Mouse (Mus musculus): ENCODE results near the gene Ube2e2.
"Not testable (repeated sequence)": the region's sequence is repeated elsewhere in the genome, so short reads cannot be mapped to it uniquely, and the experiment has no call there.

Ube2e2 gene

DNA sequence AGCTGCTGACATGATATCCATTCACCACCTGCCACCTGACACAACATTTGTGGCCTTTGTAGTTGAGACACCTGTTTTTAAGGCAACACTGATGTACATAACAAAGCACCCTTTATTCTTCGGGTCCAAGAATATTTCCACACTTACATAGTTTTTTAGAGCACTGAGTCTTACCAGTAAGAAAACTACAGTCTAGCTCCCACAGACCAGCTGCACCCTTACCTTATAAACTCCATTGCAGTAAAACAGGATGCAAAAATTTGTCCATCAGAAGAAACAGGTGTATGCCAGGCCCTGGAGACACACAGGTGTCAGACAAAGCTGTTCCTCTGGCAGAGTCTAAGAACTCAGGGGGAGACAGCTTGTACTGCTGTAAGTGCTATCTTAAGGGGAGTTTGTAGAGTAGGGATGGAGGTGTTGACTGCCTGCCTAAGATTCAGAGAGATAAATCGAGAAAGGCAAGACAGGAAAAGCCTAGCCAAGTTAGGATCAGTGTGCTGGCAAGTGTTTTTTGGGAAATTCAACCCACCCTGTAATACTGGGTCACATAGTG, 244.9 kb downstream of the Ube2e2 start:
- ChIA-PET POLR2A (no interaction called here), CTCF (interaction anchor here in 1 of 4 experiments (0.6 kb wide), 1 partner anchor 432 kb away, joined by 4 read pairs; no protein-coding TSS in a partner anchor)

DNA sequence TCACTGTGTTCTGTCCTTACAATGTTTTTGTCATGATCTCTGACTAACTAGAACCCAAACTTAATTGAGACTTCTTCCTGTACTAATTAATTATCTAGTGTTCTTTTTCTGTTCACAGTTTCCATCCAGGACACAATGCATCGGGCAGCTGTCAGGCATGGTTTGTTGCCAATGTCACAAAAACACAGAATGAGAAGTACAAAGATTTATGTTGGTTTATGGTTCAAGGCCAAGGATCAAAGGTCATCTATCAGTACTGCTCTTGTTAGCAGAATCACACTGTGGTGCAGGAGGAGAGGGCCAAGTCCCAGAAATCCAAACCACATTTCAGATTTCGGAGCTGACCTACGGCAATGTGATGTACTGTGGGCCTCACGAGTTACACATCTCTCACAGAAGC, 252.4 kb downstream of the Ube2e2 start:
- POLR2A ChIA-PET, result no interaction called here
- CTCF ChIA-PET, result no interaction called here

DNA sequence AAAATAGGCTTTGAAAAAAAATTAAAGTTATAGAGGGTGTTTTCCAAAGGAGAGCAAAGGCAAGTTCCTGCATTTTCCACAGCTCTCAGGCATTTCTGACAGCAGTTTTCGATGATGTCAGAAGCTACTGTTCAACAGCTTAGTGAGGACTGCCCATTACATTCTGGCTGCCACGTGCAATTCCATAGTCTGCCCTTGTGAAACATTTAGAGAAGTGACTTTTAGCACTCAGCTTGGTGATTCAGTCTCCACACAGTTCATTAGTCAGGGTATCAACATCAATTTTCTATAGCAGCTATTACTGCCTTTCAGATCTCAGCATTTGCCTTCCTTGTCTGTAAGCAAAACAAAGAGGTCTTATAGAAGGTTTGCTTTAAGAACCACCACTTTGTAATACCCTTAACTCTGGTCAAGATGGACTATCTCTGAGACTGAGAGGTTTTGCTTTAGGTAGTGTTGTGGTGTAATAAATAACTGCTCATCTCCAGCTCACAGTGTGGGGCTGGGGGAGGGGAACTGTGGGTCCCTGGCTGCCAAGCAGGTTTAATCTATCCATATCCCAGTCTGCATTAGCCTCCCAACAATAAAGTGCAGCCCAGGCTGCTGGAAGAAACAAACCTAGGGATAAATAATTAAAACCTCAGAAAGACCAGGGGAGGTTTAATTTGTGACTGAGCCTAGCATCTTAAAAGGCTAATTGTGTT, 255.2 kb downstream of the Ube2e2 start:
- ChIA-PET CTCF (no interaction called here), POLR2A (no interaction called here)

DNA sequence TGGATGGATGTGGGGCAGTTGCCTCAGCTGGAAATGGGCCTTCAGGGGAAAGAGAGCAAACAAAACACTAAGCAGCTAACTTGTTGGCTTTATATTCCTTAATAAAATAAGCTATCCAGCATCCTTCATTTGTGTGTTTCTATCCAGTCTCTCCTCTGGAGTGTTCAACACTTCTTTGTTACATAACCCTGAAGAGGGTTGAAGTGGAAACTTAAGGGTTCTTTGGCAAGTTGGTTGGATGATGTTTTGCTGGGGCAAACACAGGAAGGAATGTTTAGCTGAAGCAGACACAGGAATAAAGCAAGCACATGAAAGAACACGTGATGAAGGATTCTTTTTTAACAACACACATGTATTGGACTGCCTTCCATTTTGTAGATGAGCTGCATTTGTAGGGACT, 256.3 kb downstream of the Ube2e2 start:
- CTCF ChIA-PET, result no interaction called here
- POLR2A ChIA-PET, result interaction anchor here in 1 of 4 experiments (0.6 kb wide), 1 partner anchor 95 kb away, joined by 3 read pairs; no protein-coding TSS in a partner anchor

DNA sequence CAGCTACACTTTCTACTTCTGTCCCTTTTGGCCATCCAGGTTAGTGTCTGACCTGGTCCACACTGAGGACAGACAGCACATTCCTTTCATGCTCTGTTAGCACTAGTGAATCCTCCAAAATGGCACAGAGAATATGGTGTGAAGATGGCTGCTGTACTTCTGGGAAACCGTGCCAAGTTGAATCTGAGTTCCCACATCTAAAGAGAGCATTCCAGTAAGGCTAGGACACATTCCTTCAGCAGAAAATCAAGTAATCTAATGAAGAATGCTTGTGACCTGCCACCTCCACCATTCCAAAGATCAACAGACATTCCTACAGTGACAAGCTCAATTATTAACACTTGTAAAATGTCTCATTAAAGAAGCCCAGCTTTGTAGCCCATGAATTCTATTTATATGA, 265.9 kb downstream of the Ube2e2 start:
- ChIA-PET CTCF (interaction anchor here in 1 of 4 experiments (0.5 kb wide), 1 partner anchor 31 kb away, joined by 3 read pairs; no protein-coding TSS in a partner anchor), POLR2A (no interaction called here)

DNA sequence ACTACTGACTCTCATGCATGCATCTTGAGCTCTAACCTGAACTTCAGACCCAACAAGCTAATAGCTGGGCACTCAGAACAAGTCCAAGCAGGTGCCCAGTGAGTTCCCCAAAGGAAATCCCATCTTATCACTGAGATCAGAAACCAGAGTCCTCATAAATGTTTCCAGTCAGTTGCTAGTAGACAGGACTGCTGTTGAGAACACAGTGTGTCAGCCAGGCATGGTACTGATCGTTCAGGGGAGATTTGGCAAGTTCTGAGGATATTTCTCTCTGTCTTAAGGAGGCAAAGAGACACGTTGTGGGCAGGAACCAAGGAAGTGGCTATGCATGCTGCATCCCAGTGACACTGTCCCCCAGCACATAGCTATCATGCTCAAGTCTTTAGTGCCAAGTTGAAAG, 275.5 kb downstream of the Ube2e2 start:
- CTCF ChIA-PET, result no interaction called here
- POLR2A ChIA-PET, result no interaction called here

- ChIA-PET POLR2A (no interaction called here), CTCF (no interaction called here)
Measured at GRCm38 (mm10) chr14:18601927-18602326, 292.1 kb downstream of the Ube2e2 start.

GRCm38 (mm10) chr14:18586239-18587034, 307.6 kb downstream of the Ube2e2 start:
- CTCF ChIA-PET, result no interaction called here
- POLR2A ChIA-PET, result no interaction called here

- POLR2A ChIA-PET, result interaction anchor here in 1 of 4 experiments (0.7 kb wide), 1 partner anchor 156 kb away, joined by 4 read pairs; no protein-coding TSS in a partner anchor
- CTCF ChIA-PET, result no interaction called here
Measured at GRCm38 (mm10) chr14:18581735-18582134, 312.3 kb downstream of the Ube2e2 start.

GRCm38 (mm10) chr14:18574756-18575155, 319.3 kb downstream of the Ube2e2 start:
- ChIA-PET POLR2A (interaction anchor here in 2 of 4 experiments (0.7 to 0.9 kb wide), 3 partner anchors 9 to 289 kb away, joined by 3 read pairs; no protein-coding TSS in a partner anchor), CTCF (no interaction called here)

DNA sequence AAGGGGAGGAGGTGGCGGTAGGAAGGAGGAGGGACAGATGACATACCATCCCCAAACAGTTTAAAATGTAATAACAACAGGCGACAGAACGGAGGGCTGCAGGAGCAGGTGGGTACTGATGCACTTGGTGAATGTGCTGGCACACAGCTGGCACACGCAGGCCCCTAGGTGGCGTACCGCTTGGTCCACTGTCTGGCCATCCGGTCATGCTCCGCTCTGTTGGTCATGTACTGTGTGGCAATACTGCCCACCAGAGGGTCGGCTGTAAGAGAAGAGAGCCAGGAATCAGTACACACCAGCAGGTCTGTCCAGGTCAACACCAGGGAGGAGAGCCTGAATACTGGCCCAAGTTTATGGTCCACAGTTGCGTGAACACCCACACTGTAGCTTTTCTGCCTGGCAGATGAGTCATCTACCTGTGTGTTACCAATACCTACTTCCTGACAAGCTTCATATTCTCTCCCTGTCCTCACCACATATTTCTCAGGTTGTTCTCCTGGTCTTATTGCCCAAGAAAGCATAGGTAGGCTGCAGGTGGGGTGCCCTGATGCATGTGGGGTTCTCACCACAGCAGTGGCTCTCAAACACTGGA, 319.8 kb downstream of the Ube2e2 start:
- ChIA-PET POLR2A (interaction anchor here in 1 of 4 experiments (0.7 kb wide), 1 partner anchor 289 kb away, joined by 3 read pairs; no protein-coding TSS in a partner anchor), CTCF (interaction anchor here in 1 of 4 experiments (0.6 kb wide), 1 partner anchor 381 kb away, joined by 3 read pairs; no protein-coding TSS in a partner anchor)

GRCm38 (mm10) chr14:18573286-18573956, 320.6 kb downstream of the Ube2e2 start:
- CTCF ChIA-PET, result interaction anchor here in 1 of 4 experiments (0.6 kb wide), 1 partner anchor 382 kb away, joined by 3 read pairs; no protein-coding TSS in a partner anchor
- POLR2A ChIA-PET, result no interaction called here

DNA sequence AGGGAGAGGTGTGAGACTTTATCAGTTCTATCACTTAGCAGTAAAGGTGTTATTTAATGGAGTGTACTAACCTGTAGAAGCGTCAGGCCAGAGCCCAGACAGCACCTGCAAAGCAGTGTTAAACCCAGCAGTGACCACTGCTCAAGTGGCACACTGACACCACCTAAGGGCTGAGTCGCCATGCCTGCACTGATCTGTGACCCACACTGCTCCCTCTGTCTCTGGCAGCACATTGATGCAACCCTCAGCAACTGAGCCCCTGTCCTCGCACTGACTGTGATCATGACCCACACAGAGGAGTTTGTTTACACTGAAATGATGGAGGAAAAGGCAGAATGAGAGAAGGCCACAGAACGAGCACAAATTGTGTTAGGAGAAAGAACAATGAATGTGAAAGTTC, 321.2 kb downstream of the Ube2e2 start:
- CTCF ChIA-PET, result no interaction called here
- POLR2A ChIA-PET, result no interaction called here

GRCm38 (mm10) chr14:18569615-18570014, 324.5 kb downstream of the Ube2e2 start:
- CTCF ChIA-PET, result no interaction called here
- POLR2A ChIA-PET, result interaction anchor here in 1 of 4 experiments (1.6 kb wide), 1 partner anchor 22 kb away, joined by 3 read pairs; no protein-coding TSS in a partner anchor

- POLR2A ChIA-PET, CTCF ChIA-PET: not testable (repeated sequence)
Measured at GRCm38 (mm10) chr14:18564999-18565398, 329.1 kb downstream of the Ube2e2 start.

DNA sequence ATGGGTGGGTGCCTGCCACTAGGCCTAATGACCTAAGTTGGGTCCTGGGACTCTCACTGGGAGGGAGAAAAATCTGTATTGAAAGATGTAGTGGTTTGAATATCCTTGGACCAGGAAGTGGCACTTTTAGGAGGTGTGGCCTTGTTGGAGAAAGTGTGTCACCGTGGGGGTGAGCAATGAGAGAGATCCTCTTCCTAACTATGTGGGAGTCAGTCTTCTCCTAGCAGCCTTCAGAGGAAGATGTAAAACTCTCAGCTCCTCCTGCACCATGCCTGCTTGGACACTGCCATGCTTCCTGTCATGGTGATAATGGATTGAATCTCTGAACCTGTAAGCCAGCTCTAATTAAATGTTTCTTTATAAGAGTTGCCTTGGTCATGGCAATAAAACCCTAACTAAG, 338.8 kb downstream of the Ube2e2 start:
- CTCF ChIA-PET, result interaction anchor here in 1 of 4 experiments (0.7 kb wide), 1 partner anchor 177 kb away, joined by 3 read pairs; no protein-coding TSS in a partner anchor
- POLR2A ChIA-PET, result no interaction called here

- CTCF ChIA-PET, result no interaction called here
- POLR2A ChIA-PET, result no interaction called here
Measured at GRCm38 (mm10) chr14:18554627-18554988, 339.5 kb downstream of the Ube2e2 start.

DNA sequence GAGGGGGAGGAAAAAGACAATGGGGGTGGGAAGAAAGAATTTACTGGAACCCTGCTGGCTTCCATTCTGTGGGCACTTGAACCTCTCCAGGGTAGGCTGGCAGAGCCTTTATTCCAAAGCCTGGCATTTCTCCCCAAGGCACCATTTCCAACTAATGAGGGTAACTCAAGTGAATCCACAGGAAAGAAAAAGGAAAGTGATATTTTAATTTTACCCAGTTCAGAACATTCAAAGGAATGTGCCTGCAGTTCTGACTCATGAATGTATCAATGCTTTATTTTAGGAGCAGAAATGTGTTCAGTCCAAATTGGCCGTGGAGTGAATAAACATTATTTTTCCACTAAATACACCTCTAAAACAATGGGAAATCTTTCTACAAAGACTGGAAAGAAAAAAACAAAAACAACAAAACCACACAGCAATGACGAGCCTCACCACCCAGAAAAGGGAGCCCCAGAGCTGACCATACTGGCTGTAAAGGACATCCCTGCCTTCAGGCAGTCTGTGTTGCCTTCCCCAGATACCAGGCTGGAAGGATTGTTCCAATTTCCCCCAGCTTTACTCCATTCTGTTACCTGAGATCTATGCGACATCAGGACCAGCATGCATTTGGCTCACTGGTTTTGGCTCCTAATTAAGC, 340.0 kb downstream of the Ube2e2 start:
- POLR2A ChIA-PET, result no interaction called here

GRCm38 (mm10) chr14:18547541-18547940, 346.5 kb downstream of the Ube2e2 start:
- POLR2A ChIA-PET, result interaction anchor here in 1 of 4 experiments (1.4 kb wide), 1 partner anchor 23 kb away, joined by 3 read pairs; no protein-coding TSS in a partner anchor
- CTCF ChIA-PET, result no interaction called here

More for the DNA sequence above, 340.0 kb downstream of the Ube2e2 start:
- CTCF ChIA-PET, result no interaction called here
